Mouse (Mus musculus) forebrain, embryonic 12.5 days (tissue): ENCODE measurements at regions not wholly inside any gene's neighbourhood (a gene's known extent, or its start where the extent isn't known, plus 50 kb on each side); places are given as distances from the start of the nearest gene placed in this dataset.
"Not testable (repeated sequence)": the region's sequence is repeated elsewhere in the genome, so short reads cannot be mapped to it uniquely, and the experiment has no call there.

Source experiments
- ATAC-seq: fragments of 200-750 bp; cut with Nextera tagmentation; 2 replicates; pipeline ENCODE4 v1.8.0; 2017; ENCODE audit warnings: moderate TSS enrichment; ENCODE audit not compliant: low FRiP score
- H3K27ac ChIP-seq: fragments of 300-500 bp; sonication (generic); 2 replicates; pipeline ENCODE4 v1.5.1; 2016; ENCODE audit warnings: mild to moderate bottlenecking
- H3K27me3 ChIP-seq: fragments of 300-500 bp; sonication (generic); 2 replicates; pipeline ENCODE4 v1.6.1; 2016; ENCODE audit warnings: mild to moderate bottlenecking
- H3K36me3 ChIP-seq: fragments of 300-500 bp; sonication (generic); replicated peaks from 2 replicates; pipeline ENCODE4 v1.6.1; 2016; ENCODE audit warnings: mild to moderate bottlenecking
- H3K4me1 ChIP-seq: fragments of 300-500 bp; sonication (generic); 2 replicates; pipeline ENCODE4 v1.6.1; 2016
- H3K4me2 ChIP-seq: fragments of 300-500 bp; sonication (generic); 2 replicates; pipeline ENCODE4 v1.6.1; 2016; ENCODE audit warnings: mild to moderate bottlenecking, moderate library complexity
- H3K4me3 ChIP-seq: fragments of 300-500 bp; sonication (generic); replicated peaks from 2 replicates; pipeline ENCODE4 v1.5.1; 2016; ENCODE audit warnings: mild to moderate bottlenecking
- H3K9ac ChIP-seq: fragments of 300-500 bp; sonication (generic); 2 replicates; pipeline ENCODE4 v1.6.1; 2016; ENCODE audit warnings: mild to moderate bottlenecking
- H3K9me3 ChIP-seq: fragments of 300-500 bp; sonication (generic); 2 replicates; pipeline ENCODE4 v1.6.1; 2016
- WGBS: fragments of 180-500 bp; shearing (Covaris S2); methylation state at CpG from one replicate; pipeline ENCODE4 v1.1.7; 2016; 5-methylcytosine and 5-hydroxymethylcytosine counted together

- Histone ChIP-seq H3K9ac (no peak overlapping the region), H3K36me3 (no peaks in the 10 kb centered on the region), H3K4me1 (no peaks in the 10 kb centered on the region), H3K4me3 (no peak overlapping the region), H3K4me2 (no peak overlapping the region), H3K27ac (no peak overlapping the region), H3K27me3 (no peaks in the 10 kb centered on the region), H3K9me3 (no peaks in the 10 kb centered on the region)
- WGBS, result 93% methylated on average over 1 of the region's 1 CpGs
- ATAC-seq, result no peak
These were observed 434.2 kb upstream of the Sema6d start for GRCm38 (mm10) chr2:123655551-123655950.

GRCm38 (mm10) chr2:123688290-123689030, 401.3 kb upstream of the Sema6d start:
- H3K36me3 ChIP-seq, result no peaks in the 10 kb centered on the region
- no peak overlapping the region for H3K27ac ChIP-seq
- no peak for ATAC-seq
- 70% methylated on average over 4 of the region's 4 CpGs for WGBS
- H3K9ac ChIP-seq, result no peak overlapping the region
- no peak overlapping the region for H3K4me2 ChIP-seq
- H3K27me3 ChIP-seq, result no peaks in the 10 kb centered on the region
- H3K4me3 ChIP-seq, result no peak overlapping the region
- H3K9me3 ChIP-seq, result no peaks in the 10 kb centered on the region
- no peaks in the 10 kb centered on the region for H3K4me1 ChIP-seq

GRCm38 (mm10) chr2:123689801-123690200, 400.0 kb upstream of the Sema6d start:
- Histone ChIP-seq H3K27ac (no peak overlapping the region), H3K4me1 (no peaks in the 10 kb centered on the region), H3K36me3 (no peaks in the 10 kb centered on the region), H3K27me3 (no peaks in the 10 kb centered on the region), H3K9ac (no peak overlapping the region), H3K4me3 (no peak overlapping the region), H3K9me3 (no peaks in the 10 kb centered on the region), H3K4me2 (no peak overlapping the region)
- 84% methylated on average over 1 of the region's 1 CpGs for WGBS
- ATAC-seq, result no peak

GRCm38 (mm10) chr2:123739688-123740087, 350.1 kb upstream of the Sema6d start:
- no peak for ATAC-seq
- H3K4me1 ChIP-seq, result no peaks in the 10 kb centered on the region
- no peak overlapping the region for H3K4me2 ChIP-seq
- no peaks in the 10 kb centered on the region for H3K36me3 ChIP-seq
- no peaks in the 10 kb centered on the region for H3K9me3 ChIP-seq
- H3K4me3 ChIP-seq, result no peak overlapping the region
- no peak overlapping the region for H3K9ac ChIP-seq
- no peaks in the 10 kb centered on the region for H3K27me3 ChIP-seq
- no peak overlapping the region for H3K27ac ChIP-seq
- WGBS, result 90% methylated on average over 4 of the region's 4 CpGs

GRCm38 (mm10) chr2:123740541-123740940, 349.2 kb upstream of the Sema6d start:
- no peak overlapping the region for H3K9ac ChIP-seq
- no peaks in the 10 kb centered on the region for H3K4me1 ChIP-seq
- H3K9me3 ChIP-seq, result no peaks in the 10 kb centered on the region
- ATAC-seq, result no peak
- H3K36me3 ChIP-seq, result no peaks in the 10 kb centered on the region
- H3K27ac ChIP-seq, result no peak overlapping the region
- no peaks in the 10 kb centered on the region for H3K27me3 ChIP-seq
- WGBS, result 80% methylated on average over 6 of the region's 6 CpGs
- H3K4me3 ChIP-seq, result no peak overlapping the region
- no peak overlapping the region for H3K4me2 ChIP-seq

- Histone ChIP-seq H3K4me3 (peak overlapping the region; percentile 28), H3K4me2 (peak overlapping the region; percentile 37), H3K9me3 (no peaks in the 10 kb centered on the region), H3K36me3 (no peaks in the 10 kb centered on the region), H3K27ac (no peak overlapping the region), H3K9ac (no peak overlapping the region), H3K4me1 (no peaks in the 10 kb centered on the region), H3K27me3 (no peaks in the 10 kb centered on the region)
- ATAC-seq, result no peak
- WGBS, result 70% methylated on average over 7 of the region's 7 CpGs
These were observed 335.5 kb upstream of the Sema6d start for GRCm38 (mm10) chr2:123754220-123754619.

- not testable (repeated sequence) for H3K27ac ChIP-seq, H3K4me1 ChIP-seq, H3K9me3 ChIP-seq, H3K36me3 ChIP-seq, H3K27me3 ChIP-seq, H3K9ac ChIP-seq
- peak; percentile 63 for ATAC-seq
- Histone ChIP-seq H3K4me3 (peak overlapping the region; percentile 28), H3K4me2 (peak overlapping the region; percentile 37)
- 48% methylated on average over 19 of the region's 24 CpGs for WGBS
These were observed 334.9 kb upstream of the Sema6d start for GRCm38 (mm10) chr2:123754656-123755499.

- ATAC-seq, result peak; percentile 84
- no peak overlapping the region for H3K4me2 ChIP-seq
- WGBS, result 69% methylated on average over 3 of the region's 3 CpGs
- H3K36me3 ChIP-seq, result no peaks in the 10 kb centered on the region
- no peak overlapping the region for H3K9ac ChIP-seq
- no peaks in the 10 kb centered on the region for H3K4me1 ChIP-seq
- no peaks in the 10 kb centered on the region for H3K27me3 ChIP-seq
- no peak overlapping the region for H3K4me3 ChIP-seq
- no peak overlapping the region for H3K27ac ChIP-seq
- no peaks in the 10 kb centered on the region for H3K9me3 ChIP-seq
These were observed 290.5 kb upstream of the Sema6d start for GRCm38 (mm10) chr2:123799226-123799786.

- ATAC-seq, result no peak
- 71% methylated on average over 2 of the region's 2 CpGs for WGBS
- H3K36me3 ChIP-seq, result no peaks in the 10 kb centered on the region
- no peak overlapping the region for H3K4me3 ChIP-seq
- H3K4me2 ChIP-seq, result no peak overlapping the region
- no peaks in the 10 kb centered on the region for H3K9me3 ChIP-seq
- no peaks in the 10 kb centered on the region for H3K27me3 ChIP-seq
- no peak overlapping the region for H3K9ac ChIP-seq
- no peak overlapping the region for H3K27ac ChIP-seq
- no peaks in the 10 kb centered on the region for H3K4me1 ChIP-seq
These were observed 284.1 kb upstream of the Sema6d start for GRCm38 (mm10) chr2:123805646-123806045.

GRCm38 (mm10) chr2:123806370-123806769, 283.4 kb upstream of the Sema6d start:
- H3K4me2 ChIP-seq, result no peak overlapping the region
- no peaks in the 10 kb centered on the region for H3K4me1 ChIP-seq
- 73% methylated on average over 2 of the region's 2 CpGs for WGBS
- no peak overlapping the region for H3K27ac ChIP-seq
- no peaks in the 10 kb centered on the region for H3K9me3 ChIP-seq
- ATAC-seq, result no peak
- no peaks in the 10 kb centered on the region for H3K36me3 ChIP-seq
- H3K27me3 ChIP-seq, result no peaks in the 10 kb centered on the region
- H3K9ac ChIP-seq, result no peak overlapping the region
- H3K4me3 ChIP-seq, result no peak overlapping the region

GRCm38 (mm10) chr2:123813182-123813949, 276.4 kb upstream of the Sema6d start:
- H3K27ac ChIP-seq, result peak overlapping the region; percentile 69
- H3K4me2 ChIP-seq, result peak overlapping the region; percentile 35
- 18% methylated on average over 15 of the region's 15 CpGs for WGBS
- no peaks in the 10 kb centered on the region for H3K27me3 ChIP-seq
- H3K4me1 ChIP-seq, result peaks cover 20% of the 10 kb centered on the region
- no peak overlapping the region for H3K9ac ChIP-seq
- peak; percentile 88 for ATAC-seq
- H3K36me3 ChIP-seq, result no peaks in the 10 kb centered on the region
- H3K4me3 ChIP-seq, result no peak overlapping the region
- no peaks in the 10 kb centered on the region for H3K9me3 ChIP-seq

GRCm38 (mm10) chr2:123813950-123814337, 275.8 kb upstream of the Sema6d start:
- H3K4me1 ChIP-seq, result peaks cover 20% of the 10 kb centered on the region
- H3K36me3 ChIP-seq, result no peaks in the 10 kb centered on the region
- 21% methylated on average over 3 of the region's 3 CpGs for WGBS
- no peaks in the 10 kb centered on the region for H3K9me3 ChIP-seq
- ATAC-seq, result peak; percentile 57
- H3K4me2 ChIP-seq, result peak overlapping the region; percentile 35
- peak overlapping the region; percentile 69 for H3K27ac ChIP-seq
- H3K4me3 ChIP-seq, result no peak overlapping the region
- H3K9ac ChIP-seq, result no peak overlapping the region
- H3K27me3 ChIP-seq, result no peaks in the 10 kb centered on the region
